Mouse (Mus musculus) heart, embryonic 14.5 days (tissue): ENCODE results near the gene Arrb2. TPM values are rescaled to one million over a fixed set of nuclear protein-coding genes. Genes with fewer than 3 reads are reported as not detected.
A peak's percentile ranks its signal among the peaks of the same experiment; 100 is the strongest.
"Not testable (repeated sequence)": the region's sequence is repeated elsewhere in the genome, so short reads cannot be mapped to it uniquely, and the experiment has no call there.

ENCODE experiments used
- ATAC-seq: fragments of 200-750 bp; cut with Nextera tagmentation; 2 replicates; pipeline ENCODE4 v1.8.0; 2017; ENCODE audit warnings: low read depth, moderate TSS enrichment; ENCODE audit not compliant: insufficient number of reproducible peaks, insufficient read depth, low FRiP score
- H3K27ac ChIP-seq, 2 experiments: fragments of 200-500 bp in 1 of 2; fragments of 300-500 bp in 1 of 2; sonication (generic) in 1 of 2; replicated peaks in 1 of 2; 2 replicates each; pipeline ENCODE4 v1.5.1; 2012 to 2014; ENCODE audit warnings: low read depth in 2 of 2, low read length in 2 of 2, control low read depth in 1 of 2, mild to moderate bottlenecking in 1 of 2, mixed read lengths in 1 of 2; ENCODE audit not compliant: control insufficient read depth in 1 of 2, insufficient read depth in 1 of 2
- H3K27me3 ChIP-seq: fragments of 300-500 bp; sonication (generic); 2 replicates; pipeline ENCODE4 v1.6.1; 2014; ENCODE audit warnings: mild to moderate bottlenecking, low read length, control low read depth; ENCODE audit not compliant: control insufficient read depth, insufficient read depth
- H3K36me3 ChIP-seq: fragments of 300-500 bp; sonication (generic); 2 replicates; pipeline ENCODE4 v1.6.1; 2014; ENCODE audit warnings: mild to moderate bottlenecking, control low read depth, low read length, mixed read lengths; ENCODE audit not compliant: control insufficient read depth, insufficient read depth
- H3K4me1 ChIP-seq, 2 experiments: fragments of 200-500 bp in 1 of 2; fragments of 300-500 bp in 1 of 2; sonication (generic) in 1 of 2; 2 replicates each; pipeline ENCODE4 v1.6.1; 2012 to 2014; ENCODE audit warnings: low read length in 2 of 2, control low read depth in 1 of 2, mixed read lengths in 1 of 2; ENCODE audit not compliant: control insufficient read depth in 2 of 2, insufficient read depth in 2 of 2
- H3K4me2 ChIP-seq: fragments of 300-500 bp; sonication (generic); 2 replicates; pipeline ENCODE4 v1.6.1; 2014; ENCODE audit warnings: mild to moderate bottlenecking, low read length
- H3K4me3 ChIP-seq, 2 experiments: fragments of 200-500 bp in 1 of 2; fragments of 300-500 bp in 1 of 2; sonication (generic) in 1 of 2; 2 replicates each; pipeline ENCODE4 v1.5.1; 2012 to 2014; ENCODE audit warnings: low read length in 2 of 2, mild to moderate bottlenecking in 2 of 2, control low read depth in 1 of 2, low read depth in 1 of 2, moderate library complexity in 1 of 2; ENCODE audit not compliant: control insufficient read depth in 1 of 2, insufficient read depth in 1 of 2
- H3K9ac ChIP-seq: fragments of 300-500 bp; sonication (generic); 2 replicates; pipeline ENCODE4 v1.6.1; 2014; ENCODE audit warnings: mild to moderate bottlenecking, low read length
- H3K9me3 ChIP-seq: fragments of 300-500 bp; sonication (generic); 2 replicates; pipeline ENCODE4 v1.6.1; 2016; ENCODE audit warnings: low read length, control low read depth; ENCODE audit not compliant: control insufficient read depth
- WGBS: fragments of 180-500 bp; shearing (Covaris S2); extraction: QIAGEN DNeasy Blood & Tissue Kit; methylation state at CpG from one replicate; pipeline ENCODE4 v1.1.7; 2014; 5-methylcytosine and 5-hydroxymethylcytosine counted together
- polyA plus RNA-seq: library from polyadenylated mRNA; unstranded; fragments of >200 nt; fragmentation: Nextera tagmentation; extraction: Ambion mirVana; gene quantifications from 2 replicates; pipeline ENCODE4 v1.2.1, GENCODE M21; 2014

Gene Arrb2
- polyA plus RNA-seq, 1 experiment from 2014 or later: 8.6 TPM

- H3K27me3 ChIP-seq: no peaks in the 10 kb centered on the region
- H3K9ac ChIP-seq: no peak overlapping the region
- H3K27ac ChIP-seq: no peak overlapping the region
- H3K4me2 ChIP-seq: no peak overlapping the region
- H3K36me3 ChIP-seq: no peaks in the 10 kb centered on the region
- ATAC-seq: no peak
- H3K4me1 ChIP-seq: peaks cover 2 to 12% of the 10 kb centered on the region in 2 experiments; a peak in 3 of 4 replicates
- WGBS: 74% methylated on average over 5 of the region's 5 CpGs
- H3K4me3 ChIP-seq: no peak overlapping the region
- no peaks in the 10 kb centered on the region for H3K9me3 ChIP-seq
Observed at GRCm38 (mm10) chr11:70412591-70412990, 19.8 kb upstream of the Arrb2 start.

DNA sequence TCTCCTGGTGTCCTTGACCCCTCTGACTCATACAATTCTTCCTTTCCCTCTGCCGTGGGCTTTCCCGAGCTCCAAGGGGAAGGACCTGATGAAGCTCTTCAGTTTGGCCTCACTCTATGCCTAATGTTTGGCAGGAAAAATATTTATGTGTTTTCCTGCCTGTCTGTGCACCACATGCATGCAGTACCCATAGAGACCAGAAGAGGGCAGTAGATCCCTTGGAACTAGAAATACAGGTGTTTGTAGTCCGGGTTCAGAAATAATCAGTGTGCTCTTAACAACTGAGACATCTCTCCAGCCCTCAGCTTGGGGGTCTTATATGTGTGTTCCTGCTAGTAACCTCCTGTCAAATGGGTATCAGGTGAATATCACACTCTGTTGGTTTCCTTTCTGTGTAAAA lies 18.5 kb upstream of the Arrb2 start:
- H3K27ac ChIP-seq: no peak overlapping the region
- 6% methylated on average over 3 of the region's 3 CpGs for WGBS
- H3K9me3 ChIP-seq: no peaks in the 10 kb centered on the region
- no peak overlapping the region for H3K4me2 ChIP-seq
- H3K27me3 ChIP-seq: no peaks in the 10 kb centered on the region
- H3K9ac ChIP-seq: no peak overlapping the region
- no peak for ATAC-seq
- peaks cover 0 to 4% of the 10 kb centered on the region in 2 experiments; a peak in 2 of 4 replicates for H3K4me1 ChIP-seq
- no peaks in the 10 kb centered on the region for H3K36me3 ChIP-seq
- H3K4me3 ChIP-seq: no peak overlapping the region

- H3K4me1 ChIP-seq: no peaks in the 10 kb centered on the region
- no peak for ATAC-seq
- H3K4me3 ChIP-seq: no peak overlapping the region
- H3K9ac ChIP-seq: no peak overlapping the region
- H3K4me2 ChIP-seq: no peak overlapping the region
- no peaks in the 10 kb centered on the region for H3K27me3 ChIP-seq
- H3K27ac ChIP-seq: no peak overlapping the region
- no peaks in the 10 kb centered on the region for H3K36me3 ChIP-seq
- no peaks in the 10 kb centered on the region for H3K9me3 ChIP-seq
- WGBS: 57% methylated on average over 4 of the region's 4 CpGs
Observed at GRCm38 (mm10) chr11:70418199-70418598, 14.2 kb upstream of the Arrb2 start.

DNA sequence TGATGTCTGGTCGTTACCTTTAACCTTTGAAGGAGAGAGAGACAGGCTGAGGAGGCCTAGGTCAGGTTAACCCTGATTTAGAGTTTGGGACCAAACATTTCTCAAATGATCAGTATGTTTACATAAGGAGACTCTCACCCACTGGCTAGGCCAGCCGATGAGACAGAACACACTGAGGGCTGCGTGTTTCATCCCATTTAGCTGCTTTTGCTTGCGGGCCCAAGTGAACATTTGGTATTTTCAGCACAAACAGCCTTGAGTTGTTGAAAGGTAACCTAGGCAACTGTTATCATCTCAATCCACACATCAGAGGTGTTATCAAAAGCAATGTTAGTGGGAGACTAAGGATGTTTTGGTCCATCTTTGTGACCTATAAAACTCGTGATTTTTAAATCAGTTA lies 12.9 kb upstream of the Arrb2 start:
- no peak overlapping the region for H3K9ac ChIP-seq
- H3K9me3 ChIP-seq: no peaks in the 10 kb centered on the region
- H3K36me3 ChIP-seq: no peaks in the 10 kb centered on the region
- H3K27ac ChIP-seq: no peak overlapping the region
- ATAC-seq: no peak
- H3K4me2 ChIP-seq: no peak overlapping the region
- H3K4me3 ChIP-seq: no peak overlapping the region
- H3K27me3 ChIP-seq: no peaks in the 10 kb centered on the region
- H3K4me1 ChIP-seq: no peaks in the 10 kb centered on the region
- 34% methylated on average over 5 of the region's 5 CpGs for WGBS

- not testable (repeated sequence) for ATAC-seq, H3K4me1 ChIP-seq, H3K4me2 ChIP-seq, H3K9me3 ChIP-seq, H3K27ac ChIP-seq, H3K36me3 ChIP-seq, H3K27me3 ChIP-seq, H3K4me3 ChIP-seq, H3K9ac ChIP-seq
- 74% methylated on average over 6 of the region's 6 CpGs for WGBS
Observed at GRCm38 (mm10) chr11:70426598-70426997, 5.8 kb upstream of the Arrb2 start.

GRCm38 (mm10) chr11:70431574-70431973 lies 861 bp upstream of the Arrb2 start:
- H3K4me1 ChIP-seq: peaks cover 6 to 7% of the 10 kb centered on the region in 2 experiments; a peak in 2 of 4 replicates
- peak overlapping the region; percentile 41; the same call in 1 of the 2 replicates for H3K9ac ChIP-seq
- H3K9me3 ChIP-seq: no peaks in the 10 kb centered on the region
- peak overlapping the region; percentile 69 to 78; a peak in 3 of 4 replicates for H3K4me3 ChIP-seq
- peak overlapping the region; percentile 93 for H3K4me2 ChIP-seq
- H3K36me3 ChIP-seq: peaks cover 8% of the 10 kb centered on the region
- no peaks in the 10 kb centered on the region for H3K27me3 ChIP-seq
- no peak for ATAC-seq
- 29% methylated on average over 5 of the region's 5 CpGs for WGBS
- peak overlapping the region in 1 of 2 experiments; percentile 61; a peak in 1 of 4 replicates for H3K27ac ChIP-seq

GRCm38 (mm10) chr11:70432895-70433568 lies 597 bp downstream of the Arrb2 start:
- 7% methylated on average over 15 of the region's 15 CpGs for WGBS
- Histone ChIP-seq H3K4me2 (peak overlapping the region; percentile 93), H3K4me1 (peaks cover 6 to 7% of the 10 kb centered on the region in 2 experiments; a peak in 2 of 4 replicates), H3K27ac (peak overlapping the region in 1 of 2 experiments; percentile 61; a peak in 2 of 4 replicates), H3K9me3 (no peaks in the 10 kb centered on the region), H3K4me3 (peak overlapping the region; percentile 69 to 78), H3K27me3 (no peaks in the 10 kb centered on the region), H3K9ac (peak overlapping the region; percentile 85), H3K36me3 (peaks cover 22% of the 10 kb centered on the region)
- peak; percentile 4; the same call in 1 of the 2 replicates for ATAC-seq
